Mouse (Mus musculus) midbrain, embryonic 13.5 days (tissue): Measurements from ENCODE around the gene Nt5e. TPM values are rescaled to one million over a fixed set of nuclear protein-coding genes. Genes with fewer than 3 reads are reported as not detected.
"Not testable (repeated sequence)": the region's sequence is repeated elsewhere in the genome, so short reads cannot be mapped to it uniquely, and the experiment has no call there.

Experiments used
- ATAC-seq: fragments of 200-750 bp; cut with Nextera tagmentation; 2 replicates; pipeline ENCODE4 v1.8.0; 2017; ENCODE audit warnings: mild to moderate bottlenecking, moderate TSS enrichment, moderate library complexity
- H3K27ac ChIP-seq: fragments of 300-500 bp; sonication (generic); 2 replicates; pipeline ENCODE4 v1.5.1; 2015; ENCODE audit warnings: inconsistent platforms, mild to moderate bottlenecking, moderate library complexity
- H3K27me3 ChIP-seq: fragments of 300-500 bp; sonication (generic); 2 replicates; pipeline ENCODE4 v1.6.1; 2015; ENCODE audit warnings: mild to moderate bottlenecking, inconsistent platforms
- H3K36me3 ChIP-seq: fragments of 300-500 bp; sonication (generic); 2 replicates; pipeline ENCODE4 v1.6.1; 2015; ENCODE audit warnings: mild to moderate bottlenecking, inconsistent platforms
- H3K4me1 ChIP-seq: fragments of 300-500 bp; sonication (generic); replicated peaks from 2 replicates; pipeline ENCODE4 v1.6.1; 2015; ENCODE audit warnings: inconsistent platforms
- H3K4me2 ChIP-seq: fragments of 300-500 bp; sonication (generic); replicated peaks from 2 replicates; pipeline ENCODE4 v1.6.1; 2015; ENCODE audit warnings: moderate library complexity, mild to moderate bottlenecking, inconsistent platforms
- H3K4me3 ChIP-seq: fragments of 300-500 bp; sonication (generic); replicated peaks from 2 replicates; pipeline ENCODE4 v1.5.1; 2015; ENCODE audit warnings: mild to moderate bottlenecking, inconsistent platforms
- H3K9ac ChIP-seq: fragments of 300-500 bp; sonication (generic); replicated peaks from 2 replicates; pipeline ENCODE4 v1.6.1; 2015; ENCODE audit warnings: mild to moderate bottlenecking, inconsistent platforms
- H3K9me3 ChIP-seq: fragments of 300-500 bp; sonication (generic); 2 replicates; pipeline ENCODE4 v1.6.1; 2016; ENCODE audit warnings: mild to moderate bottlenecking, inconsistent platforms
- WGBS: fragments of 180-500 bp; shearing (Covaris S2); methylation state at CpG from one replicate; pipeline ENCODE4 v1.1.7; 2015; 5-methylcytosine and 5-hydroxymethylcytosine counted together
- polyA plus RNA-seq: library from polyadenylated mRNA; unstranded; fragments of >200 nt; fragmentation: Nextera tagmentation; extraction: Ambion mirVana; gene quantifications from 2 replicates; pipeline ENCODE4 v1.2.1, GENCODE M21; 2015

The Nt5e gene
- polyA plus RNA-seq: 0.39 and 0.84 TPM in 2 replicates

- Histone ChIP-seq H3K4me3 (peak within 1 kb of the TSS; percentile 69), H3K27me3 (peaks cover 53% of the 10 kb centered on the region), H3K9ac (peak within 1 kb of the TSS; percentile 76), H3K4me1 (peaks cover 16% of the 10 kb centered on the region), H3K36me3 (no peaks in the 10 kb centered on the region), H3K27ac (no peak within 1 kb of the TSS), H3K4me2 (peak within 1 kb of the TSS; percentile 99), H3K9me3 (no peaks in the 10 kb centered on the region)
- peak; percentile 96 for ATAC-seq
- WGBS: under 1% methylated on average over 65 of the region's 66 CpGs
Observed at GRCm38 (mm10) chr9:88326930-88327901, at the start of gene Nt5e. Gene Nt5e, plus strand, starts transcription at chr9:88327197.

GRCm38 (mm10) chr9:88277588-88277987 lies 49.4 kb upstream of the Nt5e start:
- no peaks in the 10 kb centered on the region for H3K36me3 ChIP-seq
- no peaks in the 10 kb centered on the region for H3K4me1 ChIP-seq
- H3K9ac ChIP-seq: no peak overlapping the region
- no peaks in the 10 kb centered on the region for H3K9me3 ChIP-seq
- 90% methylated on average over 4 of the region's 4 CpGs for WGBS
- H3K4me2 ChIP-seq: no peak overlapping the region
- H3K4me3 ChIP-seq: no peak overlapping the region
- H3K27ac ChIP-seq: no peak overlapping the region
- no peak for ATAC-seq
- no peaks in the 10 kb centered on the region for H3K27me3 ChIP-seq

- no peak for ATAC-seq
- no peaks in the 10 kb centered on the region for H3K9me3 ChIP-seq
- 89% methylated on average over 2 of the region's 2 CpGs for WGBS
- no peaks in the 10 kb centered on the region for H3K4me1 ChIP-seq
- no peaks in the 10 kb centered on the region for H3K27me3 ChIP-seq
- no peak overlapping the region for H3K27ac ChIP-seq
- H3K9ac ChIP-seq: no peak overlapping the region
- H3K4me2 ChIP-seq: no peak overlapping the region
- no peak overlapping the region for H3K4me3 ChIP-seq
- no peaks in the 10 kb centered on the region for H3K36me3 ChIP-seq
Observed at GRCm38 (mm10) chr9:88279728-88280127, 47.3 kb upstream of the Nt5e start.

- no peak overlapping the region for H3K4me3 ChIP-seq
- no peak for ATAC-seq
- no peak overlapping the region for H3K27ac ChIP-seq
- H3K4me2 ChIP-seq: no peak overlapping the region
- no peaks in the 10 kb centered on the region for H3K27me3 ChIP-seq
- H3K36me3 ChIP-seq: no peaks in the 10 kb centered on the region
- 90% methylated on average over 7 of the region's 7 CpGs for WGBS
- H3K9ac ChIP-seq: no peak overlapping the region
- no peaks in the 10 kb centered on the region for H3K4me1 ChIP-seq
- H3K9me3 ChIP-seq: no peaks in the 10 kb centered on the region
Observed at GRCm38 (mm10) chr9:88289568-88290168, 37.3 kb upstream of the Nt5e start.

GRCm38 (mm10) chr9:88292836-88293370 lies 34.1 kb upstream of the Nt5e start:
- H3K4me3 ChIP-seq: no peak overlapping the region
- no peaks in the 10 kb centered on the region for H3K9me3 ChIP-seq
- no peaks in the 10 kb centered on the region for H3K27me3 ChIP-seq
- no peak overlapping the region for H3K9ac ChIP-seq
- 90% methylated on average over 2 of the region's 2 CpGs for WGBS
- no peaks in the 10 kb centered on the region for H3K4me1 ChIP-seq
- no peak overlapping the region for H3K4me2 ChIP-seq
- no peak for ATAC-seq
- no peaks in the 10 kb centered on the region for H3K36me3 ChIP-seq
- H3K27ac ChIP-seq: no peak overlapping the region

- H3K4me3 ChIP-seq: no peak overlapping the region
- no peaks in the 10 kb centered on the region for H3K27me3 ChIP-seq
- no peak for ATAC-seq
- H3K4me2 ChIP-seq: no peak overlapping the region
- no peaks in the 10 kb centered on the region for H3K4me1 ChIP-seq
- no peaks in the 10 kb centered on the region for H3K36me3 ChIP-seq
- WGBS: 67% methylated on average over 4 of the region's 4 CpGs
- H3K9me3 ChIP-seq: no peaks in the 10 kb centered on the region
- H3K9ac ChIP-seq: no peak overlapping the region
- no peak overlapping the region for H3K27ac ChIP-seq
Observed at GRCm38 (mm10) chr9:88295798-88296197, 31.2 kb upstream of the Nt5e start.

- no peak overlapping the region for H3K4me2 ChIP-seq
- H3K36me3 ChIP-seq: no peaks in the 10 kb centered on the region
- H3K4me3 ChIP-seq: no peak overlapping the region
- H3K4me1 ChIP-seq: no peaks in the 10 kb centered on the region
- no peaks in the 10 kb centered on the region for H3K9me3 ChIP-seq
- H3K9ac ChIP-seq: no peak overlapping the region
- H3K27me3 ChIP-seq: no peaks in the 10 kb centered on the region
- no peak overlapping the region for H3K27ac ChIP-seq
- 80% methylated on average over 5 of the region's 5 CpGs for WGBS
- no peak for ATAC-seq
Observed at GRCm38 (mm10) chr9:88296321-88296720, 30.7 kb upstream of the Nt5e start.

GRCm38 (mm10) chr9:88297244-88297643 lies 29.8 kb upstream of the Nt5e start:
- H3K27ac ChIP-seq, H3K4me3 ChIP-seq, H3K27me3 ChIP-seq, H3K9ac ChIP-seq, H3K36me3 ChIP-seq, H3K4me1 ChIP-seq, H3K9me3 ChIP-seq, H3K4me2 ChIP-seq, ATAC-seq: not testable (repeated sequence)
- 95% methylated on average over 3 of the region's 3 CpGs for WGBS

GRCm38 (mm10) chr9:88297871-88298658 lies 28.9 kb upstream of the Nt5e start:
- Histone ChIP-seq H3K9me3 (no peaks in the 10 kb centered on the region), H3K4me3 (no peak overlapping the region), H3K36me3 (no peaks in the 10 kb centered on the region), H3K4me2 (no peak overlapping the region), H3K9ac (no peak overlapping the region), H3K4me1 (no peaks in the 10 kb centered on the region), H3K27ac (no peak overlapping the region), H3K27me3 (no peaks in the 10 kb centered on the region)
- 85% methylated on average over 8 of the region's 8 CpGs for WGBS
- ATAC-seq: no peak

GRCm38 (mm10) chr9:88307019-88307618 lies 19.9 kb upstream of the Nt5e start:
- H3K4me1 ChIP-seq: no peaks in the 10 kb centered on the region
- no peak for ATAC-seq
- H3K9ac ChIP-seq: no peak overlapping the region
- H3K27ac ChIP-seq: no peak overlapping the region
- H3K27me3 ChIP-seq: no peaks in the 10 kb centered on the region
- no peaks in the 10 kb centered on the region for H3K9me3 ChIP-seq
- H3K4me3 ChIP-seq: no peak overlapping the region
- H3K4me2 ChIP-seq: no peak overlapping the region
- WGBS: 96% methylated on average over 2 of the region's 2 CpGs
- no peaks in the 10 kb centered on the region for H3K36me3 ChIP-seq

GRCm38 (mm10) chr9:88309127-88309526 lies 17.9 kb upstream of the Nt5e start:
- Histone ChIP-seq H3K9me3 (no peaks in the 10 kb centered on the region), H3K9ac (no peak overlapping the region), H3K4me3 (no peak overlapping the region), H3K4me1 (no peaks in the 10 kb centered on the region), H3K27me3 (no peaks in the 10 kb centered on the region), H3K36me3 (no peaks in the 10 kb centered on the region), H3K27ac (no peak overlapping the region), H3K4me2 (no peak overlapping the region)
- ATAC-seq: no peak
- 69% methylated on average over 1 of the region's 1 CpGs for WGBS
